Mouse (Mus musculus): Measurements from ENCODE around the gene Phf21b.

GRCm38 (mm10) chr15:84850321-84850720 is 5.5 kb downstream of the Phf21b start:
- TF ChIP-seq CTCF (IDR thresholded peaks at IDR 0.05; ENCODE audit: low read depth) = no peak
- TF ChIP-seq EP300 (IDR thresholded peaks at IDR 0.05; ENCODE audit: low read depth) = no peak

Measured in heart, postnatal 0 days (tissue).